In genomic region chr6:100297536-100297935, GRCm38 (mm10) we compare ENCODE assay signal across 22 mouse cellular contexts. TPM values are rescaled to one million over a fixed set of nuclear protein-coding genes. Genes with fewer than 3 reads are reported as not detected.
A peak's percentile ranks its signal among the peaks of the same experiment; 100 is the strongest.
DNase-seq lines count a peak whose midpoint lies in the region; ATAC-seq and TF ChIP-seq lines count a peak whose summit lies in the region.
"Had no signal": no experiment of that assay in that cellular context is flagged by ENCODE, and none has a peak within 500 bp of the region (broad histone marks: within the 10 kb centered on the region; RNA-seq: fewer than 3 reads in every experiment).

No protein-coding gene starts in this region.

- H3K27ac ChIP-seq in embryonic facial prominence, embryonic 14.5 days (replicated peaks; ENCODE audit: low read depth, low read length): no peak overlapping the region
- H3K27ac ChIP-seq in embryonic facial prominence, embryonic 10.5 days (replicated peaks): no peak overlapping the region
- H3K27ac ChIP-seq in stomach, postnatal 0 days (replicated peaks): no peak overlapping the region
- H3K27ac ChIP-seq in midbrain, embryonic 13.5 days: no peak overlapping the region
- H3K27ac ChIP-seq: embryonic facial prominence, embryonic 13.5 days; forebrain, embryonic 10.5 days; hindbrain, embryonic 14.5 days; liver, embryonic 13.5 days had no signal

- H3K9ac ChIP-seq in embryonic facial prominence, embryonic 14.5 days (ENCODE audit: low read depth, low read length): no peak overlapping the region
- no peak overlapping the region for H3K9ac ChIP-seq in stomach, postnatal 0 days (ENCODE audit: low read length)
- no peak overlapping the region for H3K9ac ChIP-seq in midbrain, embryonic 13.5 days (replicated peaks)
- H3K9ac ChIP-seq: embryonic facial prominence, embryonic 13.5 days; hindbrain, embryonic 14.5 days; liver, embryonic 13.5 days had no signal

- H3K4me2 ChIP-seq in embryonic facial prominence, embryonic 14.5 days (ENCODE audit: low read depth, low read length): no peak overlapping the region
- no peak overlapping the region for H3K4me2 ChIP-seq in stomach, postnatal 0 days (replicated peaks; ENCODE audit: low read depth)
- H3K4me2 ChIP-seq in midbrain, embryonic 13.5 days (replicated peaks): no peak overlapping the region
- H3K4me2 ChIP-seq: embryonic facial prominence, embryonic 13.5 days; heart, embryonic 11.5 days; hindbrain, embryonic 14.5 days; liver, embryonic 13.5 days had no signal

- WGBS in embryonic facial prominence, embryonic 14.5 days: 70% methylated on average over 8 of the region's 8 CpGs
- WGBS in embryonic facial prominence, embryonic 10.5 days: 80% methylated on average over 8 of the region's 8 CpGs
- 57% methylated on average over 8 of the region's 8 CpGs for WGBS in stomach, postnatal 0 days
- WGBS in midbrain, embryonic 13.5 days: 90% methylated on average over 8 of the region's 8 CpGs

- H3K4me3 ChIP-seq in embryonic facial prominence, embryonic 14.5 days (ENCODE audit: low read depth, low read length): no peak overlapping the region
- no peak overlapping the region for H3K4me3 ChIP-seq in embryonic facial prominence, embryonic 10.5 days
- H3K4me3 ChIP-seq in stomach, postnatal 0 days (ENCODE audit: low read depth, low read length): no peak overlapping the region
- H3K4me3 ChIP-seq in midbrain, embryonic 13.5 days (replicated peaks): no peak overlapping the region
- H3K4me3 ChIP-seq: embryonic facial prominence, embryonic 13.5 days; forebrain, embryonic 10.5 days; liver, embryonic 13.5 days; megakaryocyte, embryonic 14.5 days had no signal

- TF ChIP-seq CTCF in stomach, postnatal 0 days (IDR thresholded peaks at IDR 0.05; ENCODE audit: low read depth): peak; percentile 24

- no peaks in the 10 kb centered on the region for H3K9me3 ChIP-seq in embryonic facial prominence, embryonic 14.5 days (ENCODE audit: control insufficient read depth, low read length)
- no peaks in the 10 kb centered on the region for H3K9me3 ChIP-seq in embryonic facial prominence, embryonic 10.5 days
- H3K9me3 ChIP-seq in stomach, postnatal 0 days (ENCODE audit: control insufficient read depth, low read length): no peaks in the 10 kb centered on the region
- no peaks in the 10 kb centered on the region for H3K9me3 ChIP-seq in midbrain, embryonic 13.5 days
- H3K9me3 ChIP-seq: forebrain, embryonic 10.5 days; G1E; liver, embryonic 13.5 days had no signal

- H3K36me3 ChIP-seq in embryonic facial prominence, embryonic 14.5 days (ENCODE audit: control insufficient read depth, insufficient read depth, low read length): no peaks in the 10 kb centered on the region
- no peaks in the 10 kb centered on the region for H3K36me3 ChIP-seq in embryonic facial prominence, embryonic 10.5 days (replicated peaks)
- H3K36me3 ChIP-seq in stomach, postnatal 0 days (ENCODE audit: control insufficient read depth, insufficient read depth, low read length): no peaks in the 10 kb centered on the region
- no peaks in the 10 kb centered on the region for H3K36me3 ChIP-seq in midbrain, embryonic 13.5 days
- H3K36me3 ChIP-seq: embryonic facial prominence, embryonic 13.5 days; forebrain, embryonic 10.5 days; G1E; liver, embryonic 13.5 days had no signal

- TF ChIP-seq EP300 in stomach, postnatal 0 days (optimal IDR thresholded peaks at IDR 0.05): no peak

- peak; percentile 85 for DNase-seq in embryonic facial prominence, embryonic 14.5 days (ENCODE audit: low spot score)
- no peak for DNase-seq in embryonic facial prominence, embryonic 10.5 days (ENCODE audit: low spot score)
- DNase-seq in urinary bladder, postnatal 14 days (ENCODE audit: low spot score): peak; percentile 47
- DNase-seq in urinary bladder, postnatal 10 days (ENCODE audit: low spot score): no peak
- DNase-seq in lung, postnatal 10 days: peak; percentile 10
- peak; percentile 53 for DNase-seq in stomach, postnatal 0 days (ENCODE audit: low spot score)
- DNase-seq in thymus, postnatal 0 days (ENCODE audit: low spot score): no peak
- DNase-seq: adrenal gland, adult 8-10 months; cerebellum, adult 11-12 months; cerebellum, postnatal 36 days; gastrocnemius, postnatal 25 days; liver, embryonic 13.5 days; right cerebral cortex, adult 18-20 months; thymus, postnatal 14 days had no signal

- 0 out of 2 replicates have a peak, but pooled peaks cover 4% of the 10 kb centered on the region for H3K4me1 ChIP-seq in embryonic facial prominence, embryonic 14.5 days (ENCODE audit: control insufficient read depth, insufficient read depth, low read length)
- H3K4me1 ChIP-seq in embryonic facial prominence, embryonic 10.5 days: peaks cover 29% of the 10 kb centered on the region
- H3K4me1 ChIP-seq in stomach, postnatal 0 days (replicated peaks; ENCODE audit: control insufficient read depth, insufficient read depth): no peaks in the 10 kb centered on the region
- no peaks in the 10 kb centered on the region for H3K4me1 ChIP-seq in midbrain, embryonic 13.5 days (replicated peaks)
- H3K4me1 ChIP-seq: megakaryocyte, embryonic 14.5 days had no signal

- no peaks in the 10 kb centered on the region for H3K27me3 ChIP-seq in embryonic facial prominence, embryonic 14.5 days (replicated peaks; ENCODE audit: control insufficient read depth, insufficient read depth, low read length)
- peaks cover 64% of the 10 kb centered on the region for H3K27me3 ChIP-seq in embryonic facial prominence, embryonic 10.5 days (replicated peaks; ENCODE audit: low read depth, poor library complexity, severe bottlenecking)
- no peaks in the 10 kb centered on the region for H3K27me3 ChIP-seq in stomach, postnatal 0 days (ENCODE audit: control insufficient read depth, insufficient read depth, low read length)
- peaks cover 17% of the 10 kb centered on the region for H3K27me3 ChIP-seq in midbrain, embryonic 13.5 days
- H3K27me3 ChIP-seq: embryonic facial prominence, embryonic 13.5 days had no signal

- ATAC-seq in embryonic facial prominence, embryonic 14.5 days (ENCODE audit: low read depth): peak; percentile 81
- peak; percentile 85 for ATAC-seq in stomach, postnatal 0 days (ENCODE audit: low FRiP score, low TSS enrichment)
- ATAC-seq in midbrain, embryonic 13.5 days: no peak
- ATAC-seq: CD4-positive, CD25-positive, alpha-beta regulatory T cell, adult 4 months had no signal

RNA-seq across cellular contexts. Expression of gene Rybp, which starts 10.3 kb away (rescaled TPM):
- 15.3 and 15.9 TPM in 2 replicates for polyA plus RNA-seq in embryonic facial prominence, embryonic 14.5 days (2014; fragmentation: Nextera tagmentation; extraction: Ambion mirVana)
- polyA plus RNA-seq in embryonic facial prominence, embryonic 10.5 days (2016; fragmentation: Nextera tagmentation; extraction: Ambion mirVana): 14.1 and 15.8 TPM in 2 replicates
- 10.4 and 12.7 TPM in 2 replicates for polyA plus RNA-seq in stomach, postnatal 0 days (2015; fragmentation: Nextera tagmentation; extraction: Ambion mirVana)
- 10.3 and 14.2 TPM in 2 replicates for polyA plus RNA-seq in thymus, postnatal 0 days (2015; fragmentation: Nextera tagmentation; extraction: Ambion mirVana)
- polyA plus RNA-seq in midbrain, embryonic 13.5 days (2015; fragmentation: Nextera tagmentation; extraction: Ambion mirVana): 18.0 and 19.7 TPM in 2 replicates

Comparison
In these comparisons a context has a peak if more than half of its experiments do, and no peak if none do; other contexts are left out.
1. DNase-seq: peak in embryonic facial prominence, embryonic 14.5 days (single experiment), urinary bladder, postnatal 14 days (single experiment), lung, postnatal 10 days (single experiment) and stomach, postnatal 0 days (single experiment); none in embryonic facial prominence, embryonic 10.5 days (single experiment), urinary bladder, postnatal 10 days (single experiment) and thymus, postnatal 0 days (single experiment).